Mouse (Mus musculus) C2C12 (cell line): ENCODE results near the gene Drd4. TPM values are rescaled to one million over a fixed set of nuclear protein-coding genes. Genes with fewer than 3 reads are reported as not detected.
A peak's percentile ranks its signal among the peaks of the same experiment; 100 is the strongest.

Experiments used
- H3K27me3 ChIP-seq: one replicate; pipeline ENCODE4 v1.6.1; 2011; ENCODE audit not compliant: control insufficient read depth, insufficient read depth, insufficient read length
- H3K36me3 ChIP-seq: one replicate; pipeline ENCODE4 v1.6.1; 2011; ENCODE audit not compliant: control insufficient read depth, insufficient read depth
- H3K4me3 ChIP-seq: one replicate; pipeline ENCODE4 v1.5.1; 2011; ENCODE audit warnings: mild to moderate bottlenecking, control low read depth; ENCODE audit not compliant: poor library complexity, insufficient read depth, severe bottlenecking
- H3K79me2 ChIP-seq: one replicate; pipeline ENCODE4 v1.6.1; 2011; ENCODE audit not compliant: control insufficient read depth, insufficient read depth
- H3K79me3 ChIP-seq: one replicate; pipeline ENCODE4 v1.6.1; 2011; ENCODE audit warnings: low read depth, control low read depth
- H3ac ChIP-seq: one replicate; pipeline ENCODE3; 2011; ENCODE audit warnings: low read depth; ENCODE audit not compliant: control insufficient read depth, insufficient read length
- CEBPB ChIP-seq: IDR thresholded peaks from one replicate; pipeline ENCODE4 v1.6.1; 2011; ENCODE audit warnings: low read depth, mild to moderate bottlenecking, control low read depth, moderate library complexity
- CTCF ChIP-seq: IDR thresholded peaks from one replicate; pipeline ENCODE4 v1.5.1; 2011; ENCODE audit not compliant: control insufficient read depth, insufficient read depth, insufficient read length
- FOSL1 ChIP-seq: IDR thresholded peaks from one replicate; pipeline ENCODE4 v1.8.0; 2011; ENCODE audit warnings: mild to moderate bottlenecking, low read length; ENCODE audit not compliant: poor library complexity, insufficient read depth, severe bottlenecking
- MAX ChIP-seq: IDR thresholded peaks from one replicate; pipeline ENCODE4 v1.6.1; 2011; ENCODE audit warnings: mild to moderate bottlenecking, control low read depth
- MYOD1 ChIP-seq: IDR thresholded peaks from one replicate; pipeline ENCODE4 v1.6.1; 2011; ENCODE audit warnings: low read depth; ENCODE audit not compliant: control insufficient read depth, insufficient read length
- MYOG ChIP-seq: IDR thresholded peaks from one replicate; pipeline ENCODE4 v1.6.1; 2011; ENCODE audit not compliant: control insufficient read depth, insufficient read length; ENCODE audit errors: extremely low read depth
- USF1 ChIP-seq: IDR thresholded peaks from one replicate; pipeline ENCODE4 v1.6.1; 2011; ENCODE audit warnings: low read depth, mild to moderate bottlenecking, control low read depth, moderate library complexity
- polyA plus RNA-seq: library from polyadenylated mRNA; unstranded; fragments of >200 nt; fragmentation: generic; extraction: Trizol; gene quantifications from one replicate; pipeline ENCODE4 v1.2.1, GENCODE M21; 2012; ENCODE audit warnings: missing spikeins

Gene Drd4
- polyA plus RNA-seq, 1 experiment = 0.01 TPM

DNA sequence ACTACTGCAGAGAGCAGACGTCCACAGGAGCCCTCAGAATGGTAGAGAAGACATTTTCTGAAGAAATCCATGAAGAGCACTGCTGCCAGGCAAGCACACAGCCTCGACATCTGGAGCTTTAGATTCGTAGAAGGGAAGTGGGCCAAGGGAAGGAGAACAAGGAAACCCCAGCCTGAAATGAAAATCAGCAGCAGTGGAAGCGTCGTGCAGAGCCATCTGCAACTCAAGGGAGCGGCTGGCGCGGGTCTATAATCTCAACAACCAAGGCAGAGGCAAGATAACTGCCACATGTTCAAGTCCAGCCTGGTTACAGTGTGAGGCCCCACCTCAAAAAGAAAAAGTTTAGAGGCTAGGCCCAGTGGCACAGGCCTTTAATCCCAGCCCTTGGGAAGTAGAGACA, 23.3 kb downstream of the Drd4 start:
- Histone ChIP-seq H3K79me2 (no peaks in the 10 kb centered on the region), H3K4me3 (no peak overlapping the region), H3ac (no peak overlapping the region), H3K79me3 (no peaks in the 10 kb centered on the region), H3K36me3 (peaks cover 85% of the 10 kb centered on the region), H3K27me3 (no peaks in the 10 kb centered on the region)
- TF ChIP-seq MYOG = no peak
- TF ChIP-seq FOSL1 = no peak
- TF ChIP-seq CTCF = no peak
- TF ChIP-seq MYOD1 = no peak
- no peak for TF ChIP-seq CEBPB
- no peak for TF ChIP-seq MAX
- TF ChIP-seq USF1 = no peak

DNA sequence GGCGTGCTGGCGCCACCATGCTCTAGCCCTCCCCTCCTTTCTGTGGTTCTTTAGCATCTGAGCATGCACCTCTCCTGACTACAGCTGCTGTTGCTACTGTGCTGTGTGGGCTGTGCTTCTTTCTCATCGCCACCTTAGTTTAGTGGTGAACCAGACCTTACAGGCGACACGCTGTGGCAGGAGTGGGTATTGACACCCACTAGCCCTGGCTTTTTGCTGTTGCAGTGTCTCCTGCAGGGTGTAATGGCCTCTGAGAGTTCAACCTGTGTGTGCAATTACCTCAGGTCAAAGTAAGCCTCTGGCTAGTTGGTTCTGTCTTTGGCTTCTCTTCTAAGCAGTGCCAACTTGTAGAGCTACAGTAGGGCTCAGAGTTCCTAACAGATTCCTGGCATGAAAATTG, 24.2 kb downstream of the Drd4 start:
- Histone ChIP-seq H3K79me2 (no peaks in the 10 kb centered on the region), H3ac (no peak overlapping the region), H3K79me3 (no peaks in the 10 kb centered on the region), H3K4me3 (no peak overlapping the region), H3K27me3 (no peaks in the 10 kb centered on the region), H3K36me3 (peaks cover 86% of the 10 kb centered on the region)
- TF ChIP-seq CTCF = peak; percentile 7
- TF ChIP-seq USF1 = no peak

DNA sequence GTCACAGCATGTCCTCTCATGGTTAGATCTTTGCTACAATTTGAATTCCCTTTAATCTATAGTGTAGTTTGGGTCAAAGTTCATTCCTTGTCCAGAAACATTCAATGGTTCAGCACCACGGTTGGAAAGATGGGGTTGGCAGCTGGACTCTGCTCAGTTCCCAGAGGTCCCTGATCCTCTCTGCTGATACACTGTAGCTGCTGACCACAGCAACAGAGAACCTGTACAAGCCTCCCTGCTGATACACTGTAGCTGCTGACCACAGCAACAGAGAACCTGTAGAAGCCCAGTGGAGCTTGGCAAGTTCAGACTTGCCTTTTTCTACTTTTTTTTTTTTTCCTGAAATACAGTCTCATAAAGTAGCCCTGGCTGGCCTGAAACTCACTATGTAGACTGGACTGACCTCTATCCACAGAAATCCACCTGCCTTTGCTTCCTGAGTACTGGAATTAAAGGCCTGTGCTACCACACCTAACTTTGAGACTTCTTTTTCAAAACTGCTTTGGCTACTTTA, 25.9 kb downstream of the Drd4 start:
- H3K79me2 ChIP-seq = no peaks in the 10 kb centered on the region
- no peak overlapping the region for H3K4me3 ChIP-seq
- no peaks in the 10 kb centered on the region for H3K79me3 ChIP-seq
- H3K27me3 ChIP-seq = no peaks in the 10 kb centered on the region
- no peak overlapping the region for H3ac ChIP-seq
- no peak for TF ChIP-seq USF1
- no peak for TF ChIP-seq CTCF
- no peak for TF ChIP-seq CEBPB
- TF ChIP-seq MYOG = no peak
- no peak for TF ChIP-seq MYOD1
- TF ChIP-seq MAX = no peak
- no peak for TF ChIP-seq FOSL1
- peaks cover 85% of the 10 kb centered on the region for H3K36me3 ChIP-seq

DNA sequence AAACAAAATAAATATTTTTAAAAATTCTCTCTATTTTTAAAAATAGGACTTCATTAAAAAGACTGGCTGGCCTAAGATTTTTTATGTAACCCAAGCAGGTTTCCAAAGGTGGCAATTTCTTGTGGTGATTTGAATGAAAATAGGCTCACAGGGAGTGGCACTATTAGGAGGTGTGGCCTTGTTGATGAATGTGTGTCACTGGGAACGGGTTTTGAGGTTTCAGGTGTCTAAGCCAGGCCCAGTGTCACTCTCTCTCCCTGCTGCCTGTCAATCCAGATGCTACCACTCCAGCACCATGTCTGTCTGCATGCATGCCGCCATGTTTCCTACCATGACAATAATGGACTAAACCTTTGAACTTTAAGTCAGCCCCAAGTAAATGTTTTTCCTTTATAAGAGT, 27.6 kb downstream of the Drd4 start:
- peaks cover 76% of the 10 kb centered on the region for H3K36me3 ChIP-seq
- H3K27me3 ChIP-seq = no peaks in the 10 kb centered on the region
- H3ac ChIP-seq = no peak overlapping the region
- no peak overlapping the region for H3K4me3 ChIP-seq
- peaks cover 17% of the 10 kb centered on the region for H3K79me2 ChIP-seq
- TF ChIP-seq FOSL1 (no peak), CEBPB (no peak), MAX (no peak), MYOG (no peak), CTCF (no peak)
- H3K79me3 ChIP-seq = peaks cover 9% of the 10 kb centered on the region

DNA sequence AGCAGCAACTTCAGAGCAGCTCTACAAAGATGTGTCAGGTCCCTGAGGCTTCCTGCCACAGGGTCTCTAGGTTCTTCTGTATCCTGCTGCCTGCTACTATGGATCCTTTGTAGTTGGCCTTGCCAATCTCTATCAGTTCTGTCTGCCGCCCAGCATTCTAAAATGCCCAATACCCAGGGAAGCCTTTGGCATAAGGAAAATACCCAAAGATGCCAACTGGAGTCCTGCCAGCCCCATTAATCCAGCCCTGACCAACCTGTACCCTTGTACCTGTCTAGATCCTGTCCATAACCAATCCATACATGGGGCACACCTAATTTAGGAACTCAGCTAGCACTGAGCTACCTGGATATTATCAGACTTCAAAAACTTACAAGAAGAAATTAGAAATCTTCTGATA, 32.9 kb downstream of the Drd4 start:
- Histone ChIP-seq H3K4me3 (no peak overlapping the region), H3K79me2 (peaks cover 48% of the 10 kb centered on the region), H3K27me3 (no peaks in the 10 kb centered on the region), H3K79me3 (peaks cover 32% of the 10 kb centered on the region), H3ac (no peak overlapping the region), H3K36me3 (peaks cover 36% of the 10 kb centered on the region)
- no peak for TF ChIP-seq MYOG
- no peak for TF ChIP-seq MAX
- no peak for TF ChIP-seq USF1
- no peak for TF ChIP-seq CTCF
- no peak for TF ChIP-seq FOSL1
- TF ChIP-seq CEBPB = no peak
- no peak for TF ChIP-seq MYOD1

DNA sequence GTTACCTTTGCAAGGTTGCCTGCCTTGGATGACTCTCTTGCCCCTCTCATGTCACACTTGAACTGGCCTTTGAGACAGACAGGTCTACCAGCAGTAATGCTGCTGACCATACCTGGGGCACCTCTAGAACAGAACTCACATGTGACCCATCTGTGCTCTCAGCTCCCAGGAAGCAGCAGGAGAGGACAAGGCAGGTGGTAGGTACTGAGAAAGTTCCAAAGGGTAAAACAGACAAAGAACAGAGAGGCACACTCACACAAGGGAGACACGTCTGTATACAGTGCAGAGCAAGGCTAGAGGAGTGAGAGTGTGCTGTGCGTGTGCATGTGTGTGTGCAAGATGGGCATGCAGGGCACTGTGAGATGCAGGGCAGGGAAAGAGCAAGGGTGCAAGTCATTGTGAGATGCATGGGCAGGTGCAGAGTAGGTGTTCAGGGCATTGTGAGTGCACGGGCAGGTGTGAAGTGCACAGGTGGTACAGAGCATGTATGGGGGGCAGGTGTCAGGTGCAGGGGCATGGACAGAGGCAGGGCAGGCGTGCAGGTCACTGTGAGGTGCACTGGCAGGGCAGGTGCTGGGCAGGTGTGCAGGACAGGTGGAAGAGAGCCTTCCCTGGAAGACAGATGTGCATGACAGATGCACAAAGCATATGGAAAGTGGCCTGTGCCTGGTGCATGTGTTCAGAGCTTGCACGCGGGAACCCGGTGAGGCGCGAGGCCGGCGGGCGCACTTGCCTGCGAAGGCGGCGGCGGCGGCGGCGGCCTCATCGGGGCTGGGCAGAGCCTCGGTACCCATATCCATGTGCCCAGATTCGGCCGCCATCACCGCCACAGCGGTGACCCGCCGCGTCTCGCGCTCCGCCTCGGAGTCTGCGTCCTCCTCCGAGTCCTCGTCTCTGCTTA, 35.0 kb downstream of the Drd4 start:
- Histone ChIP-seq H3ac (peak overlapping the region; percentile 96), H3K27me3 (no peaks in the 10 kb centered on the region), H3K4me3 (peak overlapping the region; percentile 55), H3K79me3 (peaks cover 32% of the 10 kb centered on the region), H3K36me3 (peaks cover 16% of the 10 kb centered on the region), H3K79me2 (peaks cover 48% of the 10 kb centered on the region)
- TF ChIP-seq CTCF (no peak), MAX (peak; percentile 16)
